Mouse (Mus musculus): ENCODE data around the gene Olfr1175-ps.

Gene Olfr1175-ps

GRCm38 (mm10) chr2:88327115-88327514 is at the start of gene Olfr1175-ps:
Gene Olfr1175-ps (minus strand): TSS chr2:88327215.
- DNase-seq, result no peak

GRCm38 (mm10) chr2:88356304-88356703 is 29.3 kb upstream of the Olfr1175-ps start:
- DNase-seq, result no peak

GRCm38 (mm10) chr2:88346392-88346791 is 19.4 kb upstream of the Olfr1175-ps start, which contains the start of gene Olfr1177-ps:
Gene Olfr1177-ps (minus strand): TSS chr2:88346492.
- no peak for DNase-seq

- DNase-seq, result no peak
These were observed 9.4 kb upstream of the Olfr1175-ps start, which contains the start of gene Olfr1176 for GRCm38 (mm10) chr2:88336421-88336820. Gene Olfr1176 (plus strand): TSS chr2:88336721.

GRCm38 (mm10) chr2:88315035-88315434 is 12.0 kb downstream of the Olfr1175-ps start, which contains the start of gene Olfr1174-ps:
Gene Olfr1174-ps (minus strand): TSS chr2:88315135.
- DNase-seq, result no peak

GRCm38 (mm10) chr2:88279775-88280174 is 47.2 kb downstream of the Olfr1175-ps start, which contains the start of gene Olfr1173:
Gene Olfr1173 (minus strand): TSS chr2:88279875.
- DNase-seq, result no peak
